Mouse (Mus musculus): ENCODE measurements around the gene Tgfb1i1. TPM values are rescaled to one million over a fixed set of nuclear protein-coding genes. Genes with fewer than 3 reads are reported as not detected.

Gene Tgfb1i1
- polyA plus RNA-seq, 1 experiment from 2014 or later = 32.3 TPM

DNA sequence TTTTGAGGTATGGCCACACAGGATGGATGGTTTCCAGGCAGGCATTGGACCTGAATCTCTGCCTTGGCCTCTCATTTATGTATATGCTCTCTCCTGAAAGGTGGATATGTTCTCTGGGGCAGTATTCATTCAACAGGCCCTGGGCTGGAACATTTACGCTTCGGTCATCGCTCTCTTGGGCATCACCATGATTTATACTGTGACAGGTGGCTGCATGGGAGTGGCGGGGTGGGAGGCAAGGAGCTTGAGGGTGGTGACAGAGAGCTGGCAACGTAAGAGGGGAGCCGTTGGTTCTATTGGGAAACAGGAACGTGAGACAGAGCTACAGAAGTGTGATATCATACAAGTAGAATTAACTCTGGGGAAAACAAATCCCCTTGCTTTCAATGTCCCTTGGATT lies 21.2 kb downstream of the Tgfb1i1 start:
- 81% methylated on average over 7 of the region's 7 CpGs for WGBS
- DNase-seq (ENCODE audit: low spot score) (no peak), ATAC-seq (ENCODE audit: insufficient read depth, low FRiP score, low TSS enrichment) (no peak)
- Histone ChIP-seq H3K27ac (ENCODE audit: low read depth, low read length) (no peak overlapping the region), H3K4me2 (ENCODE audit: low read depth) (no peak overlapping the region), H3K36me3 (ENCODE audit: control insufficient read depth, insufficient read depth, low read length) (peaks cover 4% of the 10 kb centered on the region), H3K27me3 (ENCODE audit: control insufficient read depth, insufficient read depth, low read length) (no peaks in the 10 kb centered on the region), H3K4me3 (ENCODE audit: low read depth, low read length) (no peak overlapping the region), H3K9me3 (ENCODE audit: control insufficient read depth, low read length) (no peaks in the 10 kb centered on the region), H3K9ac (ENCODE audit: low read length) (no peak overlapping the region), H3K4me1 (ENCODE audit: control insufficient read depth, insufficient read depth, low read length) (no peaks in the 10 kb centered on the region)

DNA sequence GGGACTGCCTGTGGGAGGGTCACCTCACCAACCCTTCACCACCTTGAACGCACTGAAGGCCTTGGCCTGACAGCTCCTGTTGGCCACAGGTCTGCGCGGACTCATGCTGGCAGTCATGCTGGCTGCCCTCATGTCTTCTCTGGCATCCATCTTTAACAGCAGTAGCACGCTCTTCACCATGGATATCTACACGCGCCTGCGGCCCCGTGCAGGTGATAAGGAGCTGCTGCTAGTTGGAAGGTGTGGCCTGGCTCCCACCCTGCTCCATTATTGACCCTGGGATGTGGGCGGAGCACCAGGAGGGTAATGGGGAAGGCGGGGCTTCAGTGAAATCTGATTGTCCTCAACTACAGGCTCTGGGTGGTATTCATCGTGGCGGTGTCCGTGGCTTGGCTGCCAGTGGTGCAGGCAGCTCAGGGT lies 23.8 kb downstream of the Tgfb1i1 start:
- Histone ChIP-seq H3K27me3 (ENCODE audit: control insufficient read depth, insufficient read depth, low read length) (no peaks in the 10 kb centered on the region), H3K9ac (ENCODE audit: low read length) (no peak overlapping the region), H3K27ac (ENCODE audit: low read depth, low read length) (no peak overlapping the region), H3K4me2 (ENCODE audit: low read depth) (no peak overlapping the region), H3K9me3 (ENCODE audit: control insufficient read depth, low read length) (no peaks in the 10 kb centered on the region), H3K4me1 (ENCODE audit: control insufficient read depth, insufficient read depth, low read length) (no peaks in the 10 kb centered on the region), H3K4me3 (ENCODE audit: low read depth, low read length) (no peak overlapping the region), H3K36me3 (ENCODE audit: control insufficient read depth, insufficient read depth, low read length) (peaks cover 4% of the 10 kb centered on the region)
- DNase-seq (ENCODE audit: low spot score) (no peak), ATAC-seq (ENCODE audit: insufficient read depth, low FRiP score, low TSS enrichment) (no peak)
- WGBS = 49% methylated on average over 13 of the region's 13 CpGs

DNA sequence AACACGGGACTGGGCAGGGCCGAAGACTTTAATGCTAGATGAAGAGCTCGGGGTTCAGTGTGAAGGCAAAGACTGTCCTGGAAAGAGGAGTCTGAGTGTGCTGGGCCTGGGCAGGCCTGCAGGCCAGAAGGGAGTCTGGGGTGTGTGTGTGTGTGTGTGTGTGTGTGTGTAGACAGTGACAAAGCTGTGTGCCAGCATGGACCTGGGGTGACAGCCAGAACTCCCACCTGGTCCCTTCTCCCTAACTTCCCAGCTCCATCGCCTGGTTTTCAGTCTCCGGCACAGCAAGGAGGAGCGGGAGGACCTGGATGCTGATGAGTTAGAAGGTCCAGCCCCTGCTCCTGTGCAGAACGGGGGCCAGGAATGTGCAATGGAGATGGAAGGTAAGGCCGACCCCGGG lies 24.9 kb downstream of the Tgfb1i1 start:
- WGBS = 88% methylated on average over 9 of the region's 9 CpGs
- Histone ChIP-seq H3K4me3 (ENCODE audit: low read depth, low read length) (no peak overlapping the region), H3K9me3 (ENCODE audit: control insufficient read depth, low read length) (no peaks in the 10 kb centered on the region), H3K27me3 (ENCODE audit: control insufficient read depth, insufficient read depth, low read length) (no peaks in the 10 kb centered on the region), H3K9ac (ENCODE audit: low read length) (no peak overlapping the region), H3K27ac (ENCODE audit: low read depth, low read length) (no peak overlapping the region), H3K4me2 (ENCODE audit: low read depth) (no peak overlapping the region), H3K36me3 (ENCODE audit: control insufficient read depth, insufficient read depth, low read length) (peaks cover 8% of the 10 kb centered on the region), H3K4me1 (ENCODE audit: control insufficient read depth, insufficient read depth, low read length) (no peaks in the 10 kb centered on the region)
- DNase-seq (ENCODE audit: low spot score) = no peak
- no peak for ATAC-seq (ENCODE audit: insufficient read depth, low FRiP score, low TSS enrichment)

DNA sequence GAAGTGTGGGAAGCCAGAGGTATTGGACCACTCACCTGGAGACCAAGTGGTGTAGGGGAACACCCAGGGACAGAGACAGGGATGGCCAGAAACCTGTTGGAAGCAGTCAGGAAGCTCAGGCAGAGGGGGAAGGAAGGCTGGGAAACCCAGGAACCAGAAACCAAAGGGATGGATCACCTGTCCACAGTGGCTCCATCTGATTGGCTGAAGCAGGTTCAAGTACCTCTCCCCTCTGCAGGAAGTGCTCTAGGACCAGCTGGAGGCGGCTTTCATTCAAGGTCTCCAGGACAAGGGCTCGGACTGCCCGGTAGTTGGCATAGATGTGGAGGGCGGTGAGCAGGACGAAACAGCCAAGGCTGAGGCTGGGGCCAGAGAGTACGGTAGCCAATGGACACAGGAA lies 29.4 kb downstream of the Tgfb1i1 start:
- no peak overlapping the region for H3K27ac ChIP-seq (ENCODE audit: low read depth, low read length)
- peaks cover 8% of the 10 kb centered on the region for H3K36me3 ChIP-seq (ENCODE audit: control insufficient read depth, insufficient read depth, low read length)
- H3K27me3 ChIP-seq (ENCODE audit: control insufficient read depth, insufficient read depth, low read length) = no peaks in the 10 kb centered on the region
- H3K9ac ChIP-seq (ENCODE audit: low read length) = no peak overlapping the region
- DNase-seq (ENCODE audit: low spot score) (no peak), ATAC-seq (ENCODE audit: insufficient read depth, low FRiP score, low TSS enrichment) (no peak)
- 96% methylated on average over 6 of the region's 6 CpGs for WGBS
- H3K4me1 ChIP-seq (ENCODE audit: control insufficient read depth, insufficient read depth, low read length) = no peaks in the 10 kb centered on the region
- no peak overlapping the region for H3K4me2 ChIP-seq (ENCODE audit: low read depth)
- H3K9me3 ChIP-seq (ENCODE audit: control insufficient read depth, low read length) = no peaks in the 10 kb centered on the region
- no peak overlapping the region for H3K4me3 ChIP-seq (ENCODE audit: low read depth, low read length)

DNA sequence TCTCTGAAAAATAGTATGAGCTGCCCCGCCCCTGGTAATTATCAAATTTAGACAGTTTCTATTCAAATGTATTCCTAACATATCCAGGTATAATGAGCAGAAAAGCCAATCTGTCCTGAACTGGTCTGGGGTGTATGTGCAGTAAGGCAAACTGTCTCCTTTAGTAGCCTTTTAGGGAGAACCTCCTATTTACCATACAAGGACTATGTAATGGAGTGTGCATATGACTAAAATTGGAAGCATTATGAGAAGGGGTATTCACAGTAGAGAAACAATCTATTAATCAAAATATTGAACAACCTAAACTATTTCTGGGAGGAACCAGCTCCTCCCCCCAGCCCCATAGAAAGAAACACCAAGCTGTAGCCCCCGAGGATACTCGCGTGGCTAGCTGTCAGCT lies 33.1 kb downstream of the Tgfb1i1 start:
- no peak overlapping the region for H3K4me3 ChIP-seq (ENCODE audit: low read depth, low read length)
- H3K9ac ChIP-seq (ENCODE audit: low read length) = no peak overlapping the region
- no peaks in the 10 kb centered on the region for H3K27me3 ChIP-seq (ENCODE audit: control insufficient read depth, insufficient read depth, low read length)
- H3K9me3 ChIP-seq (ENCODE audit: control insufficient read depth, low read length) = no peaks in the 10 kb centered on the region
- H3K4me2 ChIP-seq (ENCODE audit: low read depth) = no peak overlapping the region
- H3K27ac ChIP-seq (ENCODE audit: low read depth, low read length) = no peak overlapping the region
- H3K36me3 ChIP-seq (ENCODE audit: control insufficient read depth, insufficient read depth, low read length) = peaks cover 4% of the 10 kb centered on the region; the same call in 1 of the 2 replicates
- no peak for ATAC-seq (ENCODE audit: insufficient read depth, low FRiP score, low TSS enrichment)
- WGBS = 94% methylated on average over 4 of the region's 4 CpGs
- peaks cover 4% of the 10 kb centered on the region; the same call in 1 of the 2 replicates for H3K4me1 ChIP-seq (ENCODE audit: control insufficient read depth, insufficient read depth, low read length)
- DNase-seq (ENCODE audit: low spot score) = no peak

DNA sequence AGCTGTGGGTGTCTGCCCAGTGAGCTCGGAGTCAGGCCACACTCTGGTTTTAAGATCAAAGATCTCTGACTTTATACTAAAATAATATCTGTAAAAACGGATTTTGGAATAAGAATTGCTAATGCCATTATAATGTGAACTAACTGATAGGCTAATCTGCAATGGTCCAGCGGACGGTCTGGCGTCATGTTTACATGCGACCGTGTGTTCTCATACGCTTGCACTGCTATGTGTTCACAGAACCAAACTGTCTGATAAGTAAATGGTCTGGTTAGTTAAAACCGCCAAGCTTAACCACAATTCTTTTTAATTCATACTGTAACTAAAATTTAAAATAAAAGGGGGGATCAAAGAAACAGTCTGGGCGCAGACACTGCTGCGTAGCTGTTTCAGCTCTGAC lies 35.2 kb downstream of the Tgfb1i1 start:
- H3K9me3 ChIP-seq (ENCODE audit: control insufficient read depth, low read length) = no peaks in the 10 kb centered on the region
- H3K4me2 ChIP-seq (ENCODE audit: low read depth) = no peak overlapping the region
- H3K4me3 ChIP-seq (ENCODE audit: low read depth, low read length) = no peak overlapping the region
- H3K9ac ChIP-seq (ENCODE audit: low read length) = no peak overlapping the region
- H3K4me1 ChIP-seq (ENCODE audit: control insufficient read depth, insufficient read depth, low read length) = peaks cover 4% of the 10 kb centered on the region; the same call in 1 of the 2 replicates
- ATAC-seq (ENCODE audit: insufficient read depth, low FRiP score, low TSS enrichment) (no peak), DNase-seq (ENCODE audit: low spot score) (no peak)
- H3K27me3 ChIP-seq (ENCODE audit: control insufficient read depth, insufficient read depth, low read length) = no peaks in the 10 kb centered on the region
- H3K27ac ChIP-seq (ENCODE audit: low read depth, low read length) = no peak overlapping the region
- H3K36me3 ChIP-seq (ENCODE audit: control insufficient read depth, insufficient read depth, low read length) = no peaks in the 10 kb centered on the region
- WGBS = 81% methylated on average over 11 of the region's 11 CpGs

DNA sequence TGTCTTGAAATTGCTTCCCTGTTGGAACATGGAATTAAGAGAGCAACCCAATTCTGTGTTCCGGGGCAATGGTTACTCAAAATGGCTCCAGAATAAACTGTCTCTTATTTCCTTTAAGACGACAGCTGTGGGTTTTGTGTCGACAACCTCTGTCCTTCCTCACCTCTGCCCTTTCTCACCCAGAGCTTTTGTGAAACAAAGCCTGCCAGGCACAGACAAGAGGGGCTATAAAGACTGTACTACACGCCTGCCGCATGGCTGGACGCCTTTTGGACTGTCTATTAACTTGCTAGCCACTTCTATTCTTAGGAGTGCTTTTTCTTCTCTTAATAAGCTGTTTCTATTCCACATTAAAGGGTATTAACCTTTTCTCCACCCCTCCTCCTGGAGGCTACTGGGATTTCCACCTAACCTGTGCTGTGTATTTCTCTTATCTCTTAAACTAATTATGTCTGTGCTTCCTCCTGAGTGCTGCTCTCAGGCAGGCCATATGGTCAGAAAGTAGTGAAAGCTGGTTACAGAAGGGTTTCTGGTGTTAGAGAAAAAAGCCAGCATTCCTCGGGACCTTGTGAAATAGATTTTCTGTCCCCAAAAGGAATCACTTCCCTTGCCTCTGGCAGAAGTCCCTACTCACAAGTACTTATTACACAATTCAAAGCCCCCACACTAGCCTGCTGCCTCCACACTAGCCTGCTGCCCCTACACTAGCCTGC lies 36.1 kb downstream of the Tgfb1i1 start:
- Histone ChIP-seq H3K9ac (ENCODE audit: low read length) (no peak overlapping the region), H3K36me3 (ENCODE audit: control insufficient read depth, insufficient read depth, low read length) (no peaks in the 10 kb centered on the region), H3K27ac (ENCODE audit: low read depth, low read length) (peak overlapping the region; percentile 84), H3K4me2 (ENCODE audit: low read depth) (no peak overlapping the region), H3K4me3 (ENCODE audit: low read depth, low read length) (no peak overlapping the region), H3K27me3 (ENCODE audit: control insufficient read depth, insufficient read depth, low read length) (no peaks in the 10 kb centered on the region), H3K4me1 (ENCODE audit: control insufficient read depth, insufficient read depth, low read length) (peaks cover 4% of the 10 kb centered on the region; the same call in 1 of the 2 replicates), H3K9me3 (ENCODE audit: control insufficient read depth, low read length) (no peaks in the 10 kb centered on the region)
- DNase-seq (ENCODE audit: low spot score) = peak; percentile 50
- no peak for ATAC-seq (ENCODE audit: insufficient read depth, low FRiP score, low TSS enrichment)
- 8% methylated on average over 7 of the region's 7 CpGs for WGBS

DNA sequence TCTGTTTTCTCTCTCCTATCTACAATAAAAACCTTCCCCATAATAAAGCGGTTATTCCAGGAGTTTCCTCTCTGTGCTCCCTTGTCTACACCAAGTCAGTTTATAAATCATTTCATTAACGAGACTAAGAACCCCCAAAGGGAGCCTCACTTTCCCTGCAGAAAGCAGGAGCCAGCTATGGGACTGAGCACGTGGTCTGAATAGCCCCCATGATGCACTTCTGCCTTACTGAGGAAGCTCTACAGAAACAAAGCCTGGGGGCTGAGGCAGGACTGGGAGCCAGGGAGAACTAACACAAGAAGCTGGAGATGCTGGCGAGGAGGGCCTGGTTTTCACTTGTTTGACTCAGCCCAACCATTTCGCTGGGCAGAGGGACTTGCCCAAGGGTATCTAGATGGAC lies 37.4 kb downstream of the Tgfb1i1 start:
- Histone ChIP-seq H3K36me3 (ENCODE audit: control insufficient read depth, insufficient read depth, low read length) (no peaks in the 10 kb centered on the region), H3K4me2 (ENCODE audit: low read depth) (no peak overlapping the region), H3K27me3 (ENCODE audit: control insufficient read depth, insufficient read depth, low read length) (no peaks in the 10 kb centered on the region), H3K4me3 (ENCODE audit: low read depth, low read length) (no peak overlapping the region), H3K4me1 (ENCODE audit: control insufficient read depth, insufficient read depth, low read length) (peaks cover 4% of the 10 kb centered on the region; the same call in 1 of the 2 replicates), H3K27ac (ENCODE audit: low read depth, low read length) (peak overlapping the region; percentile 84), H3K9me3 (ENCODE audit: control insufficient read depth, low read length) (no peaks in the 10 kb centered on the region), H3K9ac (ENCODE audit: low read length) (no peak overlapping the region; the same call in 1 of the 2 replicates)
- DNase-seq (ENCODE audit: low spot score) = peak; percentile 46
- 49% methylated on average over 5 of the region's 5 CpGs for WGBS
- no peak for ATAC-seq (ENCODE audit: insufficient read depth, low FRiP score, low TSS enrichment)

DNA sequence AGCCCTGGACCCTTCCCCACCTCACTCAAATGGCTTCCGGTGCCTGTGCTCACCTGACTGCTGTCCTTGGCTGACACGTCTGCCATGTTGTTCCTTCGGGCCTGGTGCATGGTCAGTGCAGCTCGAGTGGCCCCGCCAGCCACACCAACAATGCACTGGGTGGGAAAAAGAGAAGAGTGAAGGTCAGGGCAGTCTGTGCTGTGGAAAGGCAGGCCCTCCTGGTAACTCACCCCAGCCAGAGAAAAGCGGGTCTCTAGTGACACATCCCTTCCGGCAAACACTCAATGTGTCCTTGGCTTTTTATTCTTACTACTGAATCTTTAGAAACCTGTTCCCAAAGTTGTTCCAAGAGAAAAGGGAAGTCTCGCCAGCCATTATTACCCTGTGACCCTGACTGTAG lies 38.4 kb downstream of the Tgfb1i1 start:
- Histone ChIP-seq H3K9ac (ENCODE audit: low read length) (no peak overlapping the region), H3K27me3 (ENCODE audit: control insufficient read depth, insufficient read depth, low read length) (no peaks in the 10 kb centered on the region), H3K36me3 (ENCODE audit: control insufficient read depth, insufficient read depth, low read length) (no peaks in the 10 kb centered on the region), H3K27ac (ENCODE audit: low read depth, low read length) (no peak overlapping the region), H3K4me1 (ENCODE audit: control insufficient read depth, insufficient read depth, low read length) (peaks cover 4% of the 10 kb centered on the region; the same call in 1 of the 2 replicates), H3K9me3 (ENCODE audit: control insufficient read depth, low read length) (no peaks in the 10 kb centered on the region), H3K4me2 (ENCODE audit: low read depth) (no peak overlapping the region), H3K4me3 (ENCODE audit: low read depth, low read length) (no peak overlapping the region)
- WGBS = 92% methylated on average over 8 of the region's 8 CpGs
- ATAC-seq (ENCODE audit: insufficient read depth, low FRiP score, low TSS enrichment) = no peak
- DNase-seq (ENCODE audit: low spot score) = no peak
